Mouse (Mus musculus) CH12F3 (cell line): Measurements from ENCODE around the gene Psma7.

ENCODE experiments used
- in situ Hi-C: fragments of 300-500 bp; cut with MboI; formaldehyde crosslinking; loops from 2 replicates; pipeline ENCODE4 v1.14.3; 2020; ENCODE audit warnings: low sequenced_read_pairs

Psma7 gene

DNA sequence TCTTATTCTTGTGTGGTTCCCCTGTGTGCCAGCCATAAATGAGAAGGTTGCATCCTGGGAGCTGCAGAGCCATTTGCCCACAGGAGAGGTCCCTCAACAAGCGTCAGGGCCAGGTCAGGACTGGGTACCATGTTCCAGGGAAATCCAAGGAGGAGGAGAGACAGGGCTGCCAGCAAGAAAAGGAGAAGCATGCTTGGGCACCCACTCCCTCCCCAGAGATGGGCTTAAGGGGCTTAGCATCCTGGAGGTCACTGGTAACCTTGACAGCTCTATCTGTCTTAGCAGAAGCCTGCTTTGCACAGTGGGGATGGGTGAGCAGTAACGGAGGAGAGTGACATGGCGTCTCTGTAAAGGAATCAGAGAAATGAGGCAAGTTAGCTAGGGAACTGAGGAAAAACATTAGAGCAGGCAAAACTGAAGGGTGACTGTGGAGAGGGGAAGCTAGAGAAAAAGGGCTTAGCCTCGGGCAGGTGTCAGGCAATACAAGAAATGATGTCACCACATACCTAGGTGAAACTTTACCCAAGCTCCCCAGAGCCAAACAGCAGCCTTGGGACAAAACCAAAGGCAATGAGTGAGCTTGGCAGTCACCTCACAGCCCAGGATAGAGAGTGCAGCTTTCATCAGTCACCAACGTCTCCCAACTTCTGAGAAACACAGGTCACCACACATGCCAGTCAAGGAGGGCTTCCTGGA, 36.4 kb downstream of the Psma7 start:
- in situ Hi-C loops = no loop called here

DNA sequence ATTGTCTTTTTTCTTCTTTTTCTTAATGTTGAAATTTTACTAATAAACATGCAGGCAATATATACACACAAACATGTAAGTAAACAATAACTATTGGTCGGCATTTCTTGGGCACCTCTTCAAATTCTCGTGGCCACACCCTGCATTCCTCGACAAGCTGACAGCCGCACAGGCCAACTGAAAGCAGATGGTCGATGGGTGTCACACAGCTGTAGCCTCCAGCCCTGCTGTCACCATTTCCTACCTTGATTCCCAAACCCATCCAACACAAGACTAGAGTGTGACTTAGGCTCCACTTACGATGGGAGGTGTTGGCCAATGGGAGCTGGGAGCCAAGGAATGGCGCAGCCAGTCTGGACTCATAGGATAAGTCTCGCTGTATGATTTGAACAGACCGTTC, 40.6 kb downstream of the Psma7 start:
- in situ Hi-C loops = no loop called here

DNA sequence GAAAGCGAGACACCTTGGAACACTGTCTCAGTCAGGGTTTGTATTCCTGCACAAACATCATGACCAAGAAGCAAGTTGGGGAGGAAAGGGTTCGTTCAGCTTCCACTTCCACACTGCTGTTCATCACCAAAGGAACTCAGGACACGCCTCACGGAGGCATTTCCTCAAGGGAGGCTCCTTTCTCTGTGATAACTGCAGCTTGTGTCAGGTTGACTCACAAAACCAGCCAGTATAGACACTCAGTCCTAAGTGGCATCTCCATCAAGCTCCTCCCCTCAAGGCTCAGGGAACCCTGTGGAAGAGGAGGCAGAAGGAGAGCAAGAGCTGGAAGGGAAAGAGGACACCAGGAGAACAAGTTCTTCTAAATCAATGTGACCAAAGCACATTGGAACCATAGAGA, 43.8 kb downstream of the Psma7 start:
- in situ Hi-C loops = no loop called here

DNA sequence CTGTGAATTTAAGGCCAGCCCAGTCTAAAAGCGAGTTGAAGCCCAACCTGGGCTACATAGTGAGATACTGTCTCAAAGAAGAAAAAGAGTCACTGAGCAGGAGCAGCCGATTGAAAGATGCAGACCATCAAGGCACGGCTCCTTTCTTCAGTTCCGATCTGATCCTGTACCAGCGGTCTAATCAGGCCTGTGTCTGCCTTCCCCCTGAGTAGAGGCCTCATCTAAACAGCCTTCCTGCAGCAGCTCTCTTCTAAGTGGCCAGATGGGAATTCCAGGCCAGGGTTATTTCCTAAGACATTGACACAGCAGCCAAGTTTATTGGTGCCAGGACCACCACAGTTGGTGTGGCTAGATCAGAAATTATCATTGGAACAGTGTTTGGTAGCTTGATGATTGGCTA, 49.2 kb downstream of the Psma7 start:
- in situ Hi-C loops = no loop called here

DNA sequence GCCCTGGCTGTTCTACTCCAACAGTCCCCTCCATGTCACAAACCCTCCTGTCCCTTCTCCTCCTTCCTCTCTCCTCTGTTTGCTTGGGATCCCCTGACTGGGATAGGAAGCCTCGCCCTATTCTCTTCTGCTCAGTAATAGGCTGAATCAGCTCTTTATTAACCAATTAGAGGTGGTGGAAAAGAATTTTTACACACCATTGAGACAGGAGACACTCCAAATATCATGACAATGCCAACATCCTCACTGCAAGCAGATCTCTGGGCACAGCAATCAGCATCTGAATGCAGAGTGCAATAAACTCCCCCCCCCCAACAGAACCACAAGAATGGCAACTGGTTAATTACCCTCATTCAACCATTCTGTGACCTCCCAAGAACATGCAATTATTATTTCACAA, 53.1 kb downstream of the Psma7 start:
- in situ Hi-C loops = no loop called here

DNA sequence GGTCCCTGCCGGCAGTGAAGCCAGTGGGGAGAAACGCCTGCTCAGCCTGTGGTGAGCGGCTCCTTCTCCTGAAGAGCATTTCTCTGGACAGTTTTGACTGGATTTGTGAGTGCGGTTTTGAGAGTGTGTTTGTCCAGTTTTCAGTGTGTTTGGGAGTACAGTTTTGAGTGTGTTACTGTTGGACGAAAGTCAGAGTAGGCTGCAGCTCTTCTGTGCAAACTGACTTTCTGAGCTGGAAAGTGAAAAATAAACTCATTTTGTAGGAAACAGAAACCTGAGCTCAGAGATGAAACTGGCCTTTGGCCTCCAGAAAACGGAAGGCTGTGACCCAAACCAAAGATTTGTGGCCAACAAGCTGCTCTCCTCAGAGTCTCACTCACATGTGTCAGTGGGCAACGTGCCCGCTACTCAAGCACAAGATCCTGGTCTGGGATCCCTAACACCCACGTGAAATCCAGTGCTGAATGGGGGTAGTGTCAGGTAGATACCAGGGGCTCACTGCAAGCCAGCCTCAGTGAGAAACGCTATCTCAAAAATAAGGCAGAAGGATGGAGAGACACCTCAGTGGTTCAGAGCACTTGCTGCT, 55.7 kb downstream of the Psma7 start:
- in situ Hi-C loops = no loop called here
